Mouse (Mus musculus): ENCODE measurements around the gene Slc5a4a. TPM values are rescaled to one million over a fixed set of nuclear protein-coding genes. Genes with fewer than 3 reads are reported as not detected.

Gene Slc5a4a
- polyA plus RNA-seq, 1 experiment, result not detected

DNA sequence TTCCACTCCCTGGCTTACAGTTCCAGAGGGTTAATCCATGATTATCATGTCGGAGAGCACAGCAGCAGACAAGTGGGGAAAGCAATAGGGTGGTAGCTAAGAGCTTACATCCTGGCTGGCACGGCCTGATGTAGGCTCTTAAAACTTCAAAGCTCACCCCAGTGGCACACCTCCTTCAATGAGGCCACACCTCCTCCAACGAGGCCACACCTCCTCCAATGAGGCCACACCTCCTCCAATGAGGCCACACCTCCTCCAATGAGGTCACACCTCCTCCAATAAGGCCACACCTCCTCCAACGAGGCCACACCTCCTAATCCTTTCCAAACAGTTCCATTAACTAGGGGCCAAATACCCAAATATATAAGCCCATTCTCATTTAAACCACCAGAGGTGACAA lies 66.9 kb downstream of the Slc5a4a start:
- Histone ChIP-seq H3K36me3 (ENCODE audit: control insufficient read depth, insufficient read depth, low read length) (no peaks in the 10 kb centered on the region; the same call in 1 of the 2 replicates), H3K4me1 (ENCODE audit: control insufficient read depth, insufficient read depth, low read length) (no peaks in the 10 kb centered on the region), H3K27me3 (replicated peaks; ENCODE audit: control insufficient read depth, insufficient read depth, low read length) (no peaks in the 10 kb centered on the region), H3K4me3 (ENCODE audit: insufficient read depth, low read depth, low read length) (no peak overlapping the region), H3K27ac (ENCODE audit: insufficient read depth, low read depth, low read length) (no peak overlapping the region)
- DNase-seq, result no peak
- TF ChIP-seq CTCF (conservative IDR thresholded peaks at IDR 0.05; ENCODE audit: insufficient read depth, insufficient read length, low read depth, low read length) (no peak), POLR2A (IDR thresholded peaks at IDR 0.05; ENCODE audit: low read depth, low read length) (no peak)
- WGBS, result 96% methylated on average over 4 of the region's 4 CpGs

DNA sequence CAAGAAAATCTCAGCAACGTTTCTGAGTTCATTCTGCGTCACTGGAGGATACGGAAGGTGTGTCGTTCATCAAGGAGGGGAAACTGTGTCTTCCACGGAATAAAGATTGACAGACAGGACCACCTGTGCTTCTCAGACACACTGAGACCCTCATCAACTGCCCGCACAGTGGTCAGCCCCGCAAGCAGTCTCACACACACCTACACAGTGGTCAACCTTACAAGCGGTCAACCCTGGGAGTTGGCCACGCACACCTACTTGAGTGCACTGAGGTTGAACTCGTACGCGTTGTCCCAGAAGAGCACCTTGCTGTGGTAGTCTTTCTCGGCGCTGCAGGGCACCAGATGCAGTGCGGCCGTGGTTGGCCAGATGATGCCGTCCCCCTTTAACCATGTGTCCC lies 69.8 kb downstream of the Slc5a4a start:
- no peak for DNase-seq
- peaks cover 3% of the 10 kb centered on the region; the same call in 1 of the 2 replicates for H3K4me1 ChIP-seq (ENCODE audit: control insufficient read depth, insufficient read depth, low read length)
- H3K27me3 ChIP-seq (replicated peaks; ENCODE audit: control insufficient read depth, insufficient read depth, low read length), result no peaks in the 10 kb centered on the region
- no peak overlapping the region for H3K27ac ChIP-seq (ENCODE audit: insufficient read depth, low read depth, low read length)
- WGBS, result 97% methylated on average over 17 of the region's 17 CpGs
- H3K4me3 ChIP-seq (ENCODE audit: insufficient read depth, low read depth, low read length), result no peak overlapping the region
- no peak for TF ChIP-seq CTCF (conservative IDR thresholded peaks at IDR 0.05; ENCODE audit: insufficient read depth, insufficient read length, low read depth, low read length)
- no peak for TF ChIP-seq POLR2A (IDR thresholded peaks at IDR 0.05; ENCODE audit: low read depth, low read length)
- H3K36me3 ChIP-seq (ENCODE audit: control insufficient read depth, insufficient read depth, low read length), result no peaks in the 10 kb centered on the region; the same call in 1 of the 2 replicates

DNA sequence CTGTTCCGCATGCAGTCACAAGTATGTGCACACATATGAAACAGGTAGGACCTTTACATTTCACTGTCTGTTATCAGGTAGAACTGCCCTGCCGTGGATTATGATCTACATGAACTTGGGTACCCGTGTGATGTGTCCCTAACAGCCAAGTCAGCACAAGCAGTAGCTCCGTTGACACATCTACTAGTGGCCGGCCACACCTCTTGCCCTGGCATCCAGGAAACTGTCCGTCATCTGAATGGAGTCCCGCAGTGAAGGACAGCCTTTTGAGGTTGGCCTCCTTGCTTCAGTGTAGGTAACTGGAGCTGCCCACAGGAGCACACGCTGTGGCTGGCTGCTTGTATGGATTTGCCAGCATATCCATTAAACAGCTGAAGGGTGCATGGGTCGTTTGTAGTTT lies 71.0 kb downstream of the Slc5a4a start:
- WGBS, result 77% methylated on average over 9 of the region's 9 CpGs
- TF ChIP-seq POLR2A (IDR thresholded peaks at IDR 0.05; ENCODE audit: low read depth, low read length), result no peak
- no peak for TF ChIP-seq CTCF (conservative IDR thresholded peaks at IDR 0.05; ENCODE audit: insufficient read depth, insufficient read length, low read depth, low read length)
- DNase-seq, result no peak
- no peak overlapping the region for H3K27ac ChIP-seq (ENCODE audit: insufficient read depth, low read depth, low read length)
- H3K4me1 ChIP-seq (ENCODE audit: control insufficient read depth, insufficient read depth, low read length), result peaks cover 3% of the 10 kb centered on the region; the same call in 1 of the 2 replicates
- no peaks in the 10 kb centered on the region for H3K27me3 ChIP-seq (replicated peaks; ENCODE audit: control insufficient read depth, insufficient read depth, low read length)
- no peak overlapping the region for H3K4me3 ChIP-seq (ENCODE audit: insufficient read depth, low read depth, low read length)
- H3K36me3 ChIP-seq (ENCODE audit: control insufficient read depth, insufficient read depth, low read length), result no peaks in the 10 kb centered on the region; the same call in 1 of the 2 replicates

DNA sequence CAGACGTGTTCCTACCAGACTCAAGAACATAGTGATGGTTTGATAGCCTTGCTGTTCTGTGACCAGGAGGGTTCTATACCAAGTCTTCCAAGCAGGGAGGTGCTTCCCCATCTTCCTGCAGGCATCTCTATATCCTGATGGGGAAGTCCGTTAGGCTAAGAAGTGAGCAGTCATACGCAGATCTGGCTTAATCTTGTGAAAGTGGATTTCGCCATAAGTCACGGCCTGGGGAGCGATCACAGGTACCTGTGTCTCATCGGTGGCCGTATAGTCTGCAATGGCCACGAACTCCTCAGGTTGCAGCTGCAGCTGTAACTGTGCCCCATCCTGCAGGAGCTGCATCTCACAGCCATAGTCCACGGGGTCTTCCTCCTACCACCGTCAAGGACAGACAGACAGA lies 78.7 kb downstream of the Slc5a4a start:
- no peak for TF ChIP-seq POLR2A (IDR thresholded peaks at IDR 0.05; ENCODE audit: low read depth, low read length)
- TF ChIP-seq CTCF (conservative IDR thresholded peaks at IDR 0.05; ENCODE audit: insufficient read depth, insufficient read length, low read depth, low read length), result no peak
- 94% methylated on average over 11 of the region's 11 CpGs for WGBS
- no peak overlapping the region for H3K4me3 ChIP-seq (ENCODE audit: insufficient read depth, low read depth, low read length)
- H3K4me1 ChIP-seq (ENCODE audit: control insufficient read depth, insufficient read depth, low read length), result no peaks in the 10 kb centered on the region
- no peak for DNase-seq
- no peaks in the 10 kb centered on the region for H3K36me3 ChIP-seq (ENCODE audit: control insufficient read depth, insufficient read depth, low read length)
- no peaks in the 10 kb centered on the region for H3K27me3 ChIP-seq (replicated peaks; ENCODE audit: control insufficient read depth, insufficient read depth, low read length)
- no peak overlapping the region for H3K27ac ChIP-seq (ENCODE audit: insufficient read depth, low read depth, low read length)

DNA sequence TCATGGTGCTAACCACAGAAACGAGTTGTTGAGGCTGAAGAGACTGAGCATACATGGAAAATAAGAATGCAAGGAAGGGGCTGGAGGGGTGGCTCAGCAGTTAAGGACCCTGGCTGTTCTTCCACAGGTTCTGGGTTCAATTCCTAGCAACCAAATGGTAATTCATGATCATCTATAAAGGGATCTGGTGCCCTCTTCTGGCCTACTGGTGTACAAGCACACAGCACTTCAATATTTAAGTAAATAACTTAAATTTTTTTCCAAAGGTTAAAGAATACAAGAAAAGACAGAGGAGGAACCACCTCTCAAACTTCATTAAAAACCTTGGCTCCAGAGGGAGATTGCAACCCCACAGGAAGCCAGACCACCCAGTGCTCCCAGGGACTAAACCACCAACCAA lies 82.4 kb downstream of the Slc5a4a start:
- TF ChIP-seq CTCF (conservative IDR thresholded peaks at IDR 0.05; ENCODE audit: insufficient read depth, insufficient read length, low read depth, low read length), result no peak
- TF ChIP-seq POLR2A (IDR thresholded peaks at IDR 0.05; ENCODE audit: low read depth, low read length), result no peak
- 86% methylated on average over 1 of the region's 1 CpGs for WGBS
- H3K4me1 ChIP-seq (ENCODE audit: control insufficient read depth, insufficient read depth, low read length), result no peaks in the 10 kb centered on the region
- no peak overlapping the region for H3K4me3 ChIP-seq (ENCODE audit: insufficient read depth, low read depth, low read length)
- DNase-seq, result peak; percentile 9
- H3K27me3 ChIP-seq (replicated peaks; ENCODE audit: control insufficient read depth, insufficient read depth, low read length), result no peaks in the 10 kb centered on the region
- H3K36me3 ChIP-seq (ENCODE audit: control insufficient read depth, insufficient read depth, low read length), result no peaks in the 10 kb centered on the region
- H3K27ac ChIP-seq (ENCODE audit: insufficient read depth, low read depth, low read length), result no peak overlapping the region

DNA sequence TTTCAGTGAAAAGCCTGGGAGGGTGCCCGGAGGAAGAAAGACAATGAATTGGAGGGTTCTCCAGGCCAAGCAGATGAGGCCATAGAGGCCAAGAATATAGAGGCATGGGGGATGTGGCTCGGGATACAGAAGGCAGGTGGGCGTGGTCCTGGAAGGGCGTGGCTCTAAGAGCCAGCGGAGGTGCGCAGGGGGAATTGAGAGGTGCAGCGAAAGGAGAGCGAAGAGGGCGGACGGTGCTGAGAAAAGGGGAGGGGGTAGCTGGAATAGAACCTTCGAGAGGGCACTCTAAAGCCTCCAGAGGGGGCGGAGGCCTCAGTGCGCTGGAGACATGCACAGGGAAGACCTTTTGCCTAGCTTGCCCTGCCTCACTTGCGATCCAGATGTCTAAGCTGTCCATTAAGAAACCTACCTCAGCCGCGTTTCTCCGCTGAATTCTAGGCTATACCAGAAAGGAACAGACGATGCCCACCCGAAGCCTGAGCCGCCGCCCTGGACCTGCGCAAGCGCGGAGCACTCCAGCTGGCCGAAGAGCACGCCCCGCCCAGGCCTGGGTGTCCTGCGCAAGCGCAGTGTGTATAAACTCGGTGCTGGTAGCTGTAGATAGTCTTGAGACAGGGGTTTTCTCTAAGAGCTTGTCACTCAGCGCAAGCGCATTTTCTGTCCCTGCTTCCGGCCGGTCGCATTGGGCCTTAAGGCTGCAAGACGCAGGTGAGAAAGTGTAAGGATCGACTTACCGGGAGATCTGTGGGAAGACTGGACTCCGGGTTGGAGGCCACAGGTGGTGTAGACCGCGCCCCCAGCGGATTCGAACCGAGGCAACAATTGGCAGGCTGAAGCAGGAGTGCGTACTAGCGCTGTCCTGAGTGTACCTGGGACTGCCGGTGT lies 90.3 kb downstream of the Slc5a4a start, which contains the start of gene Prmt2:
Gene Prmt2, minus strand, starts transcription at position 525 of the 885 bp plus-strand sequence.
- Histone ChIP-seq H3K36me3 (ENCODE audit: control insufficient read depth, insufficient read depth, low read length) (no peaks in the 10 kb centered on the region), H3K27me3 (replicated peaks; ENCODE audit: control insufficient read depth, insufficient read depth, low read length) (no peaks in the 10 kb centered on the region), H3K4me1 (ENCODE audit: control insufficient read depth, insufficient read depth, low read length) (peaks cover 2% of the 10 kb centered on the region; the same call in 1 of the 2 replicates), H3K4me3 (ENCODE audit: insufficient read depth, low read depth, low read length) (peak within 1 kb of the TSS; percentile 78), H3K27ac (ENCODE audit: insufficient read depth, low read depth, low read length) (peak within 1 kb of the TSS; percentile 49)
- TF ChIP-seq POLR2A (IDR thresholded peaks at IDR 0.05; ENCODE audit: low read depth, low read length) (no peak), CTCF (conservative IDR thresholded peaks at IDR 0.05; ENCODE audit: insufficient read depth, insufficient read length, low read depth, low read length) (no peak; the same call in 1 of the 2 replicates)
- WGBS, result under 1% methylated on average over 47 of the region's 47 CpGs
- DNase-seq, result peak; percentile 94

Other genes with a start within 250 kb of the Slc5a4a start
- gene Smarcb1, start 225.8 kb upstream of the Slc5a4a start, polyA plus RNA-seq (2012; rRNA removed), result 34.6 and 37.7 TPM in 2 replicates
- gene Chchd10, start 214.3 kb upstream of the Slc5a4a start, polyA plus RNA-seq (2012; rRNA removed), result 1,587 and 1,621 TPM in 2 replicates
- 21.5 and 23.9 TPM in 2 replicates for gene Mmp11, start 211.0 kb upstream of the Slc5a4a start, polyA plus RNA-seq (2012; rRNA removed)
- gene Gm867, start 206.8 kb upstream of the Slc5a4a start, polyA plus RNA-seq (2012; rRNA removed), result 1.3 and 1.4 TPM in 2 replicates
- 1.2 and 3.8 TPM in 2 replicates for gene Vpreb3, start 204.4 kb upstream of the Slc5a4a start, polyA plus RNA-seq (2012; rRNA removed)
- 0.03 TPM in 1 of 2 replicates, not detected in the other for gene Gm5134, start 192.9 kb upstream of the Slc5a4a start, polyA plus RNA-seq (2012; rRNA removed)
- 4.2 and 4.3 TPM in 2 replicates for gene Zfp280b, start 114.8 kb upstream of the Slc5a4a start, polyA plus RNA-seq (2012; rRNA removed)
- gene Slc5a4b, start 36.5 kb upstream of the Slc5a4a start, polyA plus RNA-seq (2012; rRNA removed), result 0.07 and 0.08 TPM in 2 replicates
- gene Prmt2, start 90.4 kb downstream of the Slc5a4a start, polyA plus RNA-seq (2012; rRNA removed), result 28.7 and 30.0 TPM in 2 replicates
- 1.1 and 1.5 TPM in 2 replicates for gene S100b, start 106.4 kb downstream of the Slc5a4a start, polyA plus RNA-seq (2012; rRNA removed)
- gene Dip2a, start 197.8 kb downstream of the Slc5a4a start, polyA plus RNA-seq (2012; rRNA removed), result 13.2 and 15.0 TPM in 2 replicates

Measured in kidney, adult 2 months (tissue).